Mouse (Mus musculus): ENCODE measurements around the gene Crygs. TPM values are rescaled to one million over a fixed set of nuclear protein-coding genes. Genes with fewer than 3 reads are reported as not detected.

Gene Crygs
- polyA plus RNA-seq, 1 experiment from 2014 or later, result not detected

GRCm38 (mm10) chr16:22767405-22767804 lies 44.0 kb downstream of the Crygs start:
- no peaks in the 10 kb centered on the region for H3K4me1 ChIP-seq (ENCODE audit: control insufficient read depth, insufficient read depth, low read length)
- H3K4me2 ChIP-seq (ENCODE audit: low read depth, low read length), result no peak overlapping the region
- H3K4me3 ChIP-seq (ENCODE audit: low read length), result no peak overlapping the region
- ATAC-seq (replicated peaks; ENCODE audit: extremely low read depth, insufficient read depth, low FRiP score), result no peak
- H3K27ac ChIP-seq (ENCODE audit: low read length), result no peak overlapping the region
- no peaks in the 10 kb centered on the region for H3K27me3 ChIP-seq (ENCODE audit: control insufficient read depth, insufficient read depth, low read length)
- H3K9me3 ChIP-seq (replicated peaks; ENCODE audit: control insufficient read depth, low read length), result no peaks in the 10 kb centered on the region
- WGBS, result 83% methylated on average over 3 of the region's 3 CpGs
- H3K36me3 ChIP-seq (ENCODE audit: control insufficient read depth, insufficient read depth), result no peaks in the 10 kb centered on the region
- no peak overlapping the region for H3K9ac ChIP-seq (ENCODE audit: low read length)

DNA sequence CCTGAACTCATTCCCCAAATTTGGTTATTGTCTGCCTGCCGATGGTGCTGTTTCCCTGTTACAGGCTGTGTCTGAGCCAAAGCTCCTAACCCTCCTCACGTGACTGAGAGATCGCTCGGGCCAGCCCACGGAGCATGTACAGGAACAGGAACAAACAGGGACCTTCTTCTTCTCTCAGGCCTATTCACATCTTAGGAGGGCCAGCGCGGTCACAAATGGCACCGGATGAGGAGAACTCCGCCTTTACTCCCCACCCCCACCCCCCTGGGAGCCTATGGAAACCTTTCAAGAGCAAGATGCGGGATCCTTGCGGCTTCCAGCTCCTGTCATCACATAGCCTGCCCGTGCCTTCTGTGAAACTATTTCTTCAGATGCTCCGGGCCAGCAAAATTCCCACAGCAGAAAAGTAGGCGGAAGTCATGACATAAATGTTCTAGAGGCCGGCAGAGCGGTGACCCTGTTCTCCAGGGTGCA lies 44.6 kb downstream of the Crygs start:
- peak; percentile 55; the same call in 1 of the 2 replicates for ATAC-seq (replicated peaks; ENCODE audit: extremely low read depth, insufficient read depth, low FRiP score)
- H3K27me3 ChIP-seq (ENCODE audit: control insufficient read depth, insufficient read depth, low read length), result no peaks in the 10 kb centered on the region
- no peaks in the 10 kb centered on the region for H3K9me3 ChIP-seq (replicated peaks; ENCODE audit: control insufficient read depth, low read length)
- H3K4me2 ChIP-seq (ENCODE audit: low read depth, low read length), result peak overlapping the region; percentile 39
- 38% methylated on average over 16 of the region's 16 CpGs for WGBS
- no peaks in the 10 kb centered on the region for H3K36me3 ChIP-seq (ENCODE audit: control insufficient read depth, insufficient read depth)
- H3K4me1 ChIP-seq (ENCODE audit: control insufficient read depth, insufficient read depth, low read length), result no peaks in the 10 kb centered on the region
- H3K27ac ChIP-seq (ENCODE audit: low read length), result no peak overlapping the region
- peak overlapping the region; percentile 25 for H3K4me3 ChIP-seq (ENCODE audit: low read length)
- no peak overlapping the region for H3K9ac ChIP-seq (ENCODE audit: low read length)

DNA sequence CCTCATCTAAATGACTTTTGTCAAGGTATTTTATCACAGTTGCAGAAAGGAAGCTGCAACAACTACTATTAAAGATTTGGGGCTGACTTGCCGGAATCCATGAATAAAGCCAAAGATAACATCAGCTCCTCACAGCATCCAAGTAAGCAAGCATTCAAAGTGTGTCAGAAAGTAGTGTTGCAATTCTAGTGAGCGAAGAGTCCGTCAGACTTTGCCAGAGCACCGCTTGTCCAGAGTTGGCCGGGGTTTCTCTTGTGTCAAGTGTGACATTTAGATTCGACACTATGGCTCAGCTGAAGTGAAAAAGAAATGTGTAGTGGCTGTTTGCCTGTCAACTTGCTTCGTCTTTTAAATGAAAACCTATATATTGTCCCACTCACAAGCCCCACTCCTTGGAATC lies 45.8 kb downstream of the Crygs start:
- no peaks in the 10 kb centered on the region for H3K27me3 ChIP-seq (ENCODE audit: control insufficient read depth, insufficient read depth, low read length)
- ATAC-seq (replicated peaks; ENCODE audit: extremely low read depth, insufficient read depth, low FRiP score), result no peak
- WGBS, result 70% methylated on average over 7 of the region's 7 CpGs
- H3K4me1 ChIP-seq (ENCODE audit: control insufficient read depth, insufficient read depth, low read length), result no peaks in the 10 kb centered on the region
- H3K27ac ChIP-seq (ENCODE audit: low read length), result no peak overlapping the region
- H3K4me3 ChIP-seq (ENCODE audit: low read length), result no peak overlapping the region
- H3K36me3 ChIP-seq (ENCODE audit: control insufficient read depth, insufficient read depth), result no peaks in the 10 kb centered on the region
- no peak overlapping the region for H3K4me2 ChIP-seq (ENCODE audit: low read depth, low read length)
- peaks cover 4% of the 10 kb centered on the region for H3K9me3 ChIP-seq (replicated peaks; ENCODE audit: control insufficient read depth, low read length)
- H3K9ac ChIP-seq (ENCODE audit: low read length), result no peak overlapping the region

Other genes starting within 250 kb of the Crygs start
- gene Dgkg, start 154.4 kb downstream of the Crygs start, polyA plus RNA-seq (2015; fragmentation: Nextera tagmentation; extraction: Ambion mirVana), result 0.85 and 1.4 TPM in 2 replicates
- gene Tbccd1, start 46.1 kb upstream of the Crygs start, polyA plus RNA-seq (2015; fragmentation: Nextera tagmentation; extraction: Ambion mirVana), result 19.4 and 20.5 TPM in 2 replicates
- 86.6 and 96.2 TPM in 2 replicates for gene Dnajb11, start 46.3 kb upstream of the Crygs start, polyA plus RNA-seq (2015; fragmentation: Nextera tagmentation; extraction: Ambion mirVana)
- 9.9 and 13.0 TPM in 2 replicates for gene Ahsg, start 79.7 kb upstream of the Crygs start, polyA plus RNA-seq (2015; fragmentation: Nextera tagmentation; extraction: Ambion mirVana)
- not detected in 2 replicates for gene Fetub, start 106.8 kb upstream of the Crygs start, polyA plus RNA-seq (2015; fragmentation: Nextera tagmentation; extraction: Ambion mirVana)
- not detected in 2 replicates for gene Hrg, start 139.5 kb upstream of the Crygs start, polyA plus RNA-seq (2015; fragmentation: Nextera tagmentation; extraction: Ambion mirVana)
- 0.14 TPM in 1 of 2 replicates, not detected in the other for gene Kng2, start 217.9 kb upstream of the Crygs start, polyA plus RNA-seq (2015; fragmentation: Nextera tagmentation; extraction: Ambion mirVana)
- gene Kng1, start 246.3 kb upstream of the Crygs start, polyA plus RNA-seq (2015; fragmentation: Nextera tagmentation; extraction: Ambion mirVana), result 0.67 and 1.0 TPM in 2 replicates

Measured in heart, embryonic 16.5 days (tissue).